Mouse (Mus musculus): Measurements from ENCODE around the gene Edf1.

DNA sequence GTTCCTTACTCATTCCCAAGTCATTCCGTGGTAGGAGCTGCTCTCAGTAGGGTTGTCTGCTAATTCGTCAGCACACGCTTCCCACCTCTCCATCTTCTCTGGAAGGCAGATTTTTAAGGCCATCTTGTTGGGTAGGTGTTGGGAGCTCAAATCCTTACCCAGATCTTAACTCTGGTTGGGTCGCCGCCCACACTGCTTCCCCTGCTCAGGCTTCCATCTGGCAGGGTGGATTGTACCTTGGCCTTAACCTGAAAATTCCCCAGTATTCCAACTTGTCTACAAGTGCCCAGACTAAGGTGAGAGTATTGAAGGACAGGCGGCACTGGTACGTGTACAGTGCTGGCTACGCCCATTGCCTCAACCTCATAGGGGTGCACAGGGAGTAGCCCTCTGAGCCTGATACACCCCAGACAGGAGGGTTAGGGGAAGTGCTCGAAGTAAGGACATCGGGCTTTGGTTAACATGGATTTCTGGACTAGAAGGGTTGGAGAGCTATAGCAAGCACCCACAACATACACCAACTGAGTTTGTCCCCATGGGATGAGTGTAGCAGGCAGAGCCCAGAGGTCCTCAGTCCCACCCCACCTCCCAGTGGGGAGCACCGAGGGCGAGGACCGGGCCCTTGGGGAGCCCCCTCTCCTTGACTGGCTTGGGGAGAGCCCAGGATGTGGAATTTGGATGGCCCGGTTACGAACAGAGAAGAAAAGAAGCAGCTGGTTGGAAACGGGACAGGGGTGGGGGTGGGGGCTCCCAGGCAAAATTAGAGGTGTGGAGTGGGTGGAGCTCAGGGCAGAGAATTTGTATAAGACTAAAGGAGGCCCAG lies 18.6 kb downstream of the Edf1 start:
- TF ChIP-seq CTCF (IDR thresholded peaks at IDR 0.05; ENCODE audit: borderline replicate concordance, insufficient read depth, low read length) (no peak), POLR2A (IDR thresholded peaks at IDR 0.05; ENCODE audit: low read depth, low read length) (no peak)
